ENCODE assay signal across 9 mouse cellular contexts in the genomic region with DNA sequence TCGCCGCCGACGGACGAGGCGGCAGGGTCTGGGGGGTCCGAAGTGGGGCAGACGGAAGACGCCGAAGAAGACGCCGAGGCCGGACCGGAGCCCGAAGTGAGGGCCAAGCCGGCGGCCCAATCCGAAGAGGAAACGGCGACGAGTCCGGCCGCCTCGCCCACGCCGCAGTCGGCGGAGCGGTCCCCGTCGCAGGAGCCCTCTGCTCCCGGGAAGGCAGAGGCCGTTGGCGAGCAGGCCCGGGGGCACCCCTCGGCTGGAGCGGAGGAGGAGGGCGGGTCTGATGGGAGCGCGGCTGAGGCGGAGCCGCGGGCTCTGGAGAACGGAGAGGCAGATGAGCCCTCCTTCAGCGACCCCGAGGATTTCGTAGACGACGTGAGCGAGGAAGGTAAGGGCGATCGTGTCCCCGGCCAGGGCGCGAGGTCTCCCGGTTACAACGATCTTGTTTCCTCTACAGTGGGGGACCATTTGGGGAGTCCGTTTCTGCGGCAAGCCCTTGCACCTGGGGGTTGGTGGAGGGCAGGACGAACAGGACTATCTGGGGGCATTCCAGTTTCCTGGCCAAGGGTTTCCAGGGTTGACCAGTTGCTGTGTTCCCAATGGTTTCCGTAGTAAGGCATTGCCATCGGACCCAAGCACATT. TPM values are rescaled to one million over a fixed set of nuclear protein-coding genes. Genes with fewer than 3 reads are reported as not detected.
DNase-seq lines count a peak whose midpoint lies in the region; ATAC-seq lines count a peak whose summit lies in the region.
"Had no signal": no experiment of that assay in that cellular context is flagged by ENCODE, and none has a peak within 500 bp of the region (broad histone marks: within the 10 kb centered on the region; RNA-seq: fewer than 3 reads in every experiment).

No protein-coding gene starts in this region.

- peaks cover 13% of the 10 kb centered on the region for H3K4me1 ChIP-seq in embryonic facial prominence, embryonic 12.5 days
- peaks cover 15% of the 10 kb centered on the region for H3K4me1 ChIP-seq in intestine, embryonic 16.5 days (ENCODE audit: control insufficient read depth, insufficient read depth, low read length)
- H3K4me1 ChIP-seq in midbrain, embryonic 12.5 days: peaks cover 28% of the 10 kb centered on the region

- peak overlapping the region; percentile 93 for H3K4me3 ChIP-seq in embryonic facial prominence, embryonic 12.5 days
- peak overlapping the region; percentile 72 for H3K4me3 ChIP-seq in intestine, embryonic 16.5 days (ENCODE audit: low read length)
- peak overlapping the region; percentile 95 for H3K4me3 ChIP-seq in midbrain, embryonic 12.5 days

- H3K27ac ChIP-seq in embryonic facial prominence, embryonic 12.5 days: peak overlapping the region; percentile 78
- peak overlapping the region; percentile 64 for H3K27ac ChIP-seq in intestine, embryonic 16.5 days (ENCODE audit: low read length)
- peak overlapping the region; percentile 95 for H3K27ac ChIP-seq in midbrain, embryonic 12.5 days (replicated peaks)

- H3K27me3 ChIP-seq in embryonic facial prominence, embryonic 12.5 days: no peaks in the 10 kb centered on the region
- H3K27me3 ChIP-seq in intestine, embryonic 16.5 days (replicated peaks; ENCODE audit: control insufficient read depth, insufficient read depth, low read length): no peaks in the 10 kb centered on the region
- no peaks in the 10 kb centered on the region for H3K27me3 ChIP-seq in midbrain, embryonic 12.5 days

- peak overlapping the region; percentile 93 for H3K9ac ChIP-seq in embryonic facial prominence, embryonic 12.5 days
- peak overlapping the region; percentile 94 for H3K9ac ChIP-seq in intestine, embryonic 16.5 days (ENCODE audit: low read depth, low read length)
- peak overlapping the region; percentile 95 for H3K9ac ChIP-seq in midbrain, embryonic 12.5 days (replicated peaks)

- under 1% methylated on average over 62 of the region's 62 CpGs for WGBS in embryonic facial prominence, embryonic 12.5 days
- 0% methylated on average over 62 of the region's 62 CpGs for WGBS in intestine, embryonic 16.5 days
- WGBS in midbrain, embryonic 12.5 days: under 1% methylated on average over 58 of the region's 62 CpGs

- H3K9me3 ChIP-seq in embryonic facial prominence, embryonic 12.5 days: no peaks in the 10 kb centered on the region
- H3K9me3 ChIP-seq in intestine, embryonic 16.5 days (ENCODE audit: control insufficient read depth, low read length): no peaks in the 10 kb centered on the region
- no peaks in the 10 kb centered on the region for H3K9me3 ChIP-seq in midbrain, embryonic 12.5 days

- intact Hi-C loops in left cerebral cortex, postnatal 25 days (cut with DNase I): loop anchor here (5.0 kb wide), 2 partner anchors 87 to 118 kb away; a partner anchor contains a TSS

- peak overlapping the region; percentile 70 for H3K4me2 ChIP-seq in embryonic facial prominence, embryonic 12.5 days (replicated peaks)
- peak overlapping the region; percentile 72 for H3K4me2 ChIP-seq in intestine, embryonic 16.5 days (ENCODE audit: low read depth, low read length)
- H3K4me2 ChIP-seq in midbrain, embryonic 12.5 days (replicated peaks): peak overlapping the region; percentile 90

- peak; percentile 73 for DNase-seq in adrenal gland, postnatal 14 days
- no peak for DNase-seq in adrenal gland, adult 18-20 months (ENCODE audit: low spot score in 2 of 2)
- peak; percentile 15 for DNase-seq in layer of hippocampus, adult 9-11 months
- DNase-seq in layer of hippocampus, postnatal 25 days (ENCODE audit: extremely low spot score in 1 of 2, low spot score in 1 of 2): no peak
- no peak for DNase-seq in left cerebral cortex, postnatal 25 days (ENCODE audit: low spot score in 2 of 2)

- no peak for ATAC-seq in embryonic facial prominence, embryonic 12.5 days (ENCODE audit: insufficient number of reproducible peaks, insufficient read depth, low FRiP score, low TSS enrichment)
- ATAC-seq in intestine, embryonic 16.5 days: peak; percentile 70
- ATAC-seq in midbrain, embryonic 12.5 days (ENCODE audit: low FRiP score, low read depth): peak; percentile 35; the same call in 1 of the 2 replicates

- H3K36me3 ChIP-seq in embryonic facial prominence, embryonic 12.5 days: peaks cover 9% of the 10 kb centered on the region
- no peaks in the 10 kb centered on the region; the same call in 1 of the 2 replicates for H3K36me3 ChIP-seq in intestine, embryonic 16.5 days (ENCODE audit: control insufficient read depth, insufficient read depth, low read length)
- 0 out of 2 replicates have a peak, but pooled peaks cover 12% of the 10 kb centered on the region for H3K36me3 ChIP-seq in midbrain, embryonic 12.5 days

RNA-seq across cellular contexts. Expression of a gene that starts 0.4 kb away (rescaled TPM):
- 154 and 167 TPM in 2 replicates for total RNA-seq in adrenal gland, postnatal 14 days (2021)
- 100 to 1,000 TPM; 162 to 184 TPM for total RNA-seq in adrenal gland, adult 18-20 months (2021)
- 10 to 100 TPM; 89.2 to 95.6 TPM for total RNA-seq in layer of hippocampus, postnatal 25 days (2021)
- 187 and 191 TPM in 2 replicates for polyA plus RNA-seq in embryonic facial prominence, embryonic 12.5 days (2016; fragmentation: Nextera tagmentation; extraction: Ambion mirVana)
- 85.2 and 89.0 TPM in 2 replicates for polyA plus RNA-seq in intestine, embryonic 16.5 days (2015; fragmentation: Nextera tagmentation; extraction: Ambion mirVana)
- polyA plus RNA-seq in midbrain, embryonic 12.5 days (2016; fragmentation: Nextera tagmentation; extraction: Ambion mirVana): 158 and 161 TPM in 2 replicates
- 10 to 100 TPM; 92.8 to 92.9 TPM for total RNA-seq in left cerebral cortex, postnatal 25 days (2021)

RNA-seq across cellular contexts. Expression of a gene that starts 25.9 kb away (rescaled TPM):
- not detected in 2 replicates for total RNA-seq in adrenal gland, postnatal 14 days (2021)
- total RNA-seq in adrenal gland, adult 18-20 months (2021): under 1 TPM; 0.13 to 0.16 TPM
- total RNA-seq in layer of hippocampus, postnatal 25 days (2021): not detected
- 0.05 TPM in 1 of 2 replicates, not detected in the other for polyA plus RNA-seq in embryonic facial prominence, embryonic 12.5 days (2016; fragmentation: Nextera tagmentation; extraction: Ambion mirVana)
- not detected in 2 replicates for polyA plus RNA-seq in intestine, embryonic 16.5 days (2015; fragmentation: Nextera tagmentation; extraction: Ambion mirVana)
- not detected in 2 replicates for polyA plus RNA-seq in midbrain, embryonic 12.5 days (2016; fragmentation: Nextera tagmentation; extraction: Ambion mirVana)
- total RNA-seq in left cerebral cortex, postnatal 25 days (2021): not detected
- total RNA-seq: heart, postnatal 10 days had no signal

RNA-seq across cellular contexts. Expression of a gene that starts 30.5 kb away (rescaled TPM):
- total RNA-seq in adrenal gland, postnatal 14 days (2021): 17.7 and 26.1 TPM in 2 replicates
- 10 to 100 TPM; 13.8 to 13.9 TPM for total RNA-seq in adrenal gland, adult 18-20 months (2021)
- 10 to 100 TPM; 11.9 to 13.1 TPM for total RNA-seq in layer of hippocampus, postnatal 25 days (2021)
- 21.4 and 21.5 TPM in 2 replicates for polyA plus RNA-seq in embryonic facial prominence, embryonic 12.5 days (2016; fragmentation: Nextera tagmentation; extraction: Ambion mirVana)
- 35.9 and 45.2 TPM in 2 replicates for polyA plus RNA-seq in intestine, embryonic 16.5 days (2015; fragmentation: Nextera tagmentation; extraction: Ambion mirVana)
- polyA plus RNA-seq in midbrain, embryonic 12.5 days (2016; fragmentation: Nextera tagmentation; extraction: Ambion mirVana): 20.6 and 21.4 TPM in 2 replicates
- total RNA-seq in left cerebral cortex, postnatal 25 days (2021): 10 to 100 TPM; 13.2 to 13.5 TPM

Comparison
In these comparisons a context has a peak if more than half of its experiments do, and no peak if none do; other contexts are left out.
1. DNase-seq: peak in adrenal gland, postnatal 14 days (single experiment) and layer of hippocampus, adult 9-11 months (single experiment); none in adrenal gland, adult 18-20 months (0 of 2), layer of hippocampus, postnatal 25 days (0 of 2) and left cerebral cortex, postnatal 25 days (0 of 2).
2. Peak in every context shown above with its lines, with median percentiles within 50 percentile points of each other: H3K27ac ChIP-seq, H3K4me2 ChIP-seq, H3K4me3 ChIP-seq and H3K9ac ChIP-seq.